Mouse (Mus musculus): ENCODE results near the gene 1700020A23Rik. TPM values are rescaled to one million over a fixed set of nuclear protein-coding genes. Genes with fewer than 3 reads are reported as not detected.

1700020A23Rik gene
- polyA plus RNA-seq, 1 experiment: not detected

DNA sequence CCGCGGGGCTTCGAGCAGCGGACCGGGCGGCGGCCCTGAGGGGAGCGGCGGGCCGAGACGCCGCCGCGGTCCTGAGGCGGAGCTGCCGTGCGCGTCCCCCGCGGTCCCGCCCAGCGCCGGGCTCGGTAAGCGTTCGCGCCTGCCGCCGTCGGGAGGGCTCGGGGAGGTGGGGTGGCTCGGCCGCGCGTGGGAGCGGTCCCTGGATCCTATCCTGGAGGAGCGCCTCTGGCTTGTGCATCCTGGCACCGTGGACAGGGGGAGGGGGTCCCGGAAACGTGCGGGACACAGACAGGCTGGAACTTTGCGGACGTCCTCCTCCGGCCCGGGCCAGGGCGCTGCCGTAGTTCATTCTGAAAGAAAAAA, 45.4 kb downstream of the 1700020A23Rik start:
- Histone ChIP-seq H3K4me1 (ENCODE audit: control insufficient read depth, insufficient read depth, insufficient read length, low read length) (peaks cover 12% of the 10 kb centered on the region; the same call in 1 of the 2 replicates), H3K27ac (ENCODE audit: insufficient read depth, low read depth, low read length) (peak overlapping the region; percentile 67; the same call in 1 of the 2 replicates), H3K4me3 (ENCODE audit: low read depth, low read length) (peak overlapping the region; percentile 88), H3K36me3 (ENCODE audit: control insufficient read depth, insufficient read depth, low read length) (no peaks in the 10 kb centered on the region), H3K27me3 (ENCODE audit: control insufficient read depth, insufficient read depth, low read length) (no peaks in the 10 kb centered on the region)
- under 1% methylated on average over 47 of the region's 47 CpGs for WGBS
- TF ChIP-seq POLR2A (IDR thresholded peaks at IDR 0.05; ENCODE audit: low read depth, low read length) (no peak), CTCF (IDR thresholded peaks at IDR 0.05; ENCODE audit: extremely low read depth, insufficient read length, insufficient replicate concordance, low read depth, low read length) (no peak)

- 43% methylated on average over 14 of the region's 14 CpGs for WGBS
- Histone ChIP-seq H3K36me3 (ENCODE audit: control insufficient read depth, insufficient read depth, low read length) (no peaks in the 10 kb centered on the region), H3K4me3 (ENCODE audit: low read depth, low read length) (no peak overlapping the region), H3K4me1 (ENCODE audit: control insufficient read depth, insufficient read depth, insufficient read length, low read length) (peaks cover 12% of the 10 kb centered on the region; the same call in 1 of the 2 replicates), H3K27ac (ENCODE audit: insufficient read depth, low read depth, low read length) (no peak overlapping the region), H3K27me3 (ENCODE audit: control insufficient read depth, insufficient read depth, low read length) (no peaks in the 10 kb centered on the region)
- TF ChIP-seq POLR2A (IDR thresholded peaks at IDR 0.05; ENCODE audit: low read depth, low read length) (no peak), CTCF (IDR thresholded peaks at IDR 0.05; ENCODE audit: extremely low read depth, insufficient read length, insufficient replicate concordance, low read depth, low read length) (no peak)
Observed at GRCm38 (mm10) chr2:130451086-130451726, 46.1 kb downstream of the 1700020A23Rik start.

DNA sequence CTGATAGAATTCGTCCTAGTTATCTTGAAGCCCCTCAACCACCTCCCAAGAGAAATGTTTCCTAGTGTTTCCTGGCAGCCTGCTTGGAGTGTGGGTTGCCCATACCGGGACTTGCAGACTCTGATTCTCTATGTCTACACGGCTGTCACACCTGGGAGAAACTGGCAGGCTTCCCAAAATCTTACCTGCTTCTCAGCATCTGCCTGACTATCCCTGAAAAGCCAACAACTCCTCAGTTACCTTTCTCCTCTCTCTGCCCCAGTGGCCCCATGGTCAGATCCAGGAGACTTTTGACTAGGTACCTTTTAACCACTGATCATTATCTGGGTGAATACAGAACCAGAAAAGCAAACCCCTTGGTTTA, 46.6 kb downstream of the 1700020A23Rik start:
- 17% methylated on average over 3 of the region's 3 CpGs for WGBS

DNA sequence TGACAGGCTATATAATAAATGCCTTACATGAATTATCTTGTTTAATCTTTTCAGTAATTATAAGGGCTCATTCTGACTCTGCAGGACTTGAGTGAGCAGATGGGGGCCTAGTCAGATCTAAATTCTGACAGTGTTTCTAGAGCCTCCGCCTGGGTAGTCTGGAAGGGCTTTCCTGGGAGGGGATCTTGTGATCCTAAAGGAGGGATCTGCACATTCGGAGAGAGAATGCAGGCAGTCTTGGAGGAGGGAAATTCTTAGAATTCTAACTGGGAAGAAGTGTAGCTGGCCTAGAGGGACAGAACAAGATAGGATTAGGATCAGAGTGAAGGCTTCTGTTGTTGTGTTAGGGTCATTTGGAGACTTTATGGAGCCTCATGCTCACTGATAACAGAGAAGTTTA, 47.2 kb downstream of the 1700020A23Rik start:
- TF ChIP-seq POLR2A (IDR thresholded peaks at IDR 0.05; ENCODE audit: low read depth, low read length): no peak
- TF ChIP-seq CTCF (IDR thresholded peaks at IDR 0.05; ENCODE audit: extremely low read depth, insufficient read length, insufficient replicate concordance, low read depth, low read length): no peak
- H3K4me3 ChIP-seq (ENCODE audit: low read depth, low read length): no peak overlapping the region
- H3K27ac ChIP-seq (ENCODE audit: insufficient read depth, low read depth, low read length): no peak overlapping the region
- no peaks in the 10 kb centered on the region for H3K36me3 ChIP-seq (ENCODE audit: control insufficient read depth, insufficient read depth, low read length)
- H3K27me3 ChIP-seq (ENCODE audit: control insufficient read depth, insufficient read depth, low read length): no peaks in the 10 kb centered on the region
- peaks cover 12% of the 10 kb centered on the region; the same call in 1 of the 2 replicates for H3K4me1 ChIP-seq (ENCODE audit: control insufficient read depth, insufficient read depth, insufficient read length, low read length)
- 51% methylated on average over 2 of the region's 2 CpGs for WGBS

More for the DNA sequence above, 46.6 kb downstream of the 1700020A23Rik start:
- H3K36me3 ChIP-seq (ENCODE audit: control insufficient read depth, insufficient read depth, low read length): no peaks in the 10 kb centered on the region
- H3K27ac ChIP-seq (ENCODE audit: insufficient read depth, low read depth, low read length): no peak overlapping the region
- no peak for TF ChIP-seq CTCF (IDR thresholded peaks at IDR 0.05; ENCODE audit: extremely low read depth, insufficient read length, insufficient replicate concordance, low read depth, low read length)
- TF ChIP-seq POLR2A (IDR thresholded peaks at IDR 0.05; ENCODE audit: low read depth, low read length): no peak
- H3K4me1 ChIP-seq (ENCODE audit: control insufficient read depth, insufficient read depth, insufficient read length, low read length): peaks cover 12% of the 10 kb centered on the region; the same call in 1 of the 2 replicates
- no peak overlapping the region for H3K4me3 ChIP-seq (ENCODE audit: low read depth, low read length)
- H3K27me3 ChIP-seq (ENCODE audit: control insufficient read depth, insufficient read depth, low read length): no peaks in the 10 kb centered on the region

- Histone ChIP-seq H3K27me3 (ENCODE audit: control insufficient read depth, insufficient read depth, low read length) (no peaks in the 10 kb centered on the region), H3K4me3 (ENCODE audit: low read depth, low read length) (no peak overlapping the region), H3K4me1 (ENCODE audit: control insufficient read depth, insufficient read depth, insufficient read length, low read length) (peaks cover 12% of the 10 kb centered on the region; the same call in 1 of the 2 replicates), H3K36me3 (ENCODE audit: control insufficient read depth, insufficient read depth, low read length) (no peaks in the 10 kb centered on the region), H3K27ac (ENCODE audit: insufficient read depth, low read depth, low read length) (no peak overlapping the region)
- TF ChIP-seq CTCF (IDR thresholded peaks at IDR 0.05; ENCODE audit: extremely low read depth, insufficient read length, insufficient replicate concordance, low read depth, low read length): no peak
- TF ChIP-seq POLR2A (IDR thresholded peaks at IDR 0.05; ENCODE audit: low read depth, low read length): no peak
- WGBS: 82% methylated on average over 6 of the region's 6 CpGs
Observed at GRCm38 (mm10) chr2:130453421-130453820, 48.4 kb downstream of the 1700020A23Rik start.

DNA sequence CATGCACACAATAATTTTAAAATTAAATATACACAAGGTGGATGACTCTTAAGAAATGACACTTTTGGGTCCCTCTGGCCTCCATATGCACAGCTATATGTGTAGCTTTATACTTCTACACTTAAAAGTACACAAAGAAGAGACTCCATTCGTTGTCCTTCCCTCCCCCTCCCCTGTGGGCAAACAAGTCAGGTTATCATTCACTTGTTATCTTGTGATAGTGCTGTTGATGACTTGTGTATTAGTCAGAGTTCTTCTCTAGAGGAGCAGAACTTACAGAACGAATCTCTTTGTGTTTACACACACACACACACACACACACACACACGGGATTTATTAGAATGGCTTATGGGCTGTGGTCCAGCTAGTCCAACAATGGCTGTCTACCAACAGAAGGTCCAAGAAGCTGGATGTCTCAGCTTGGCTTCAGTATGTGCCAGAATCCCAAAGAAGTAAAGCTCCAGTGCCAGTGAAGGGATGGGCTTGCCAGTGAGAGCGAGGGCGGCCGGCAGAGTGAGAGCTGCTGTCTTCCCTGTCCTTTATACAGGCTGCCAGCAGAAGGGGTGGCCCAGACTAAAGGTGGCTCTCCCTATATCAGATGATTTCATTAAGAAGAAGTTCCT, 49.8 kb downstream of the 1700020A23Rik start:
- TF ChIP-seq POLR2A (IDR thresholded peaks at IDR 0.05; ENCODE audit: low read depth, low read length) (no peak), CTCF (IDR thresholded peaks at IDR 0.05; ENCODE audit: extremely low read depth, insufficient read length, insufficient replicate concordance, low read depth, low read length) (no peak)
- Histone ChIP-seq H3K36me3 (ENCODE audit: control insufficient read depth, insufficient read depth, low read length) (no peaks in the 10 kb centered on the region), H3K4me3 (ENCODE audit: low read depth, low read length) (no peak overlapping the region), H3K27ac (ENCODE audit: insufficient read depth, low read depth, low read length) (no peak overlapping the region), H3K27me3 (ENCODE audit: control insufficient read depth, insufficient read depth, low read length) (no peaks in the 10 kb centered on the region), H3K4me1 (ENCODE audit: control insufficient read depth, insufficient read depth, insufficient read length, low read length) (peaks cover 8% of the 10 kb centered on the region; the same call in 1 of the 2 replicates)
- 42% methylated on average over 6 of the region's 6 CpGs for WGBS

Other genes with a start within 250 kb of the 1700020A23Rik start
- gene Snrpb, start 225.9 kb upstream of the 1700020A23Rik start, polyA plus RNA-seq (2012; rRNA removed): 126 and 223 TPM in 2 replicates
- gene Tmc2, start 210.1 kb upstream of the 1700020A23Rik start, polyA plus RNA-seq (2012; rRNA removed): not detected in 2 replicates
- gene Nop56, start 130.8 kb upstream of the 1700020A23Rik start, polyA plus RNA-seq (2012; rRNA removed): 15.5 and 15.8 TPM in 2 replicates
- gene Idh3b, start 120.7 kb upstream of the 1700020A23Rik start, polyA plus RNA-seq (2012; rRNA removed): 170 and 242 TPM in 2 replicates
- gene Ebf4, start 110.1 kb upstream of the 1700020A23Rik start, polyA plus RNA-seq (2012; rRNA removed): 1.2 and 1.3 TPM in 2 replicates
- 2.2 and 2.9 TPM in 2 replicates for gene Cpxm1, start 7.7 kb upstream of the 1700020A23Rik start, polyA plus RNA-seq (2012; rRNA removed)
- gene Gm28372, start within 50 bp of the 1700020A23Rik start, polyA plus RNA-seq (2012; rRNA removed): not detected in 2 replicates
- not detected in 2 replicates for gene Tmem239, start 1.2 kb downstream of the 1700020A23Rik start, polyA plus RNA-seq (2012; rRNA removed)
- 22.5 and 38.8 TPM in 2 replicates for gene Vps16, start 19.1 kb downstream of the 1700020A23Rik start, polyA plus RNA-seq (2012; rRNA removed)
- gene Pced1a, start 19.4 kb downstream of the 1700020A23Rik start, polyA plus RNA-seq (2012; rRNA removed): 8.5 and 11.6 TPM in 2 replicates
- gene Ptpra, start 45.0 kb downstream of the 1700020A23Rik start, polyA plus RNA-seq (2012; rRNA removed): 15.0 and 21.8 TPM in 2 replicates
- gene Mrps26, start 158.5 kb downstream of the 1700020A23Rik start, polyA plus RNA-seq (2012; rRNA removed): 38.0 and 82.5 TPM in 2 replicates
- gene Oxt, start 170.9 kb downstream of the 1700020A23Rik start, polyA plus RNA-seq (2012; rRNA removed): not detected in 2 replicates
- not detected in 2 replicates for gene Avp, start 177.3 kb downstream of the 1700020A23Rik start, polyA plus RNA-seq (2012; rRNA removed)
- gene Fastkd5, start 224.8 kb downstream of the 1700020A23Rik start, polyA plus RNA-seq (2012; rRNA removed): 0.70 and 0.74 TPM in 2 replicates
- gene Ubox5, start 224.8 kb downstream of the 1700020A23Rik start, polyA plus RNA-seq (2012; rRNA removed): 2.0 and 3.4 TPM in 2 replicates
- gene Lzts3, start 237.5 kb downstream of the 1700020A23Rik start, polyA plus RNA-seq (2012; rRNA removed): 27.0 and 50.3 TPM in 2 replicates